Mouse (Mus musculus) forebrain, embryonic 11.5 days (tissue): ENCODE measurements around the gene Rnase4. TPM values are rescaled to one million over a fixed set of nuclear protein-coding genes. Genes with fewer than 3 reads are reported as not detected.

Source experiments
- ATAC-seq: fragments of 200-750 bp; cut with Nextera tagmentation; replicated peaks from 2 replicates; pipeline ENCODE4 v1.8.0; 2017; ENCODE audit warnings: moderate TSS enrichment; ENCODE audit not compliant: low FRiP score
- DNase-seq: peaks from one replicate; pipeline ENCODE4 v3.0.0-alpha.2; 2017; ENCODE audit warnings: low spot score
- H3K27ac ChIP-seq: fragments of 300-500 bp; sonication (generic); 2 replicates; pipeline ENCODE4 v1.5.1; 2014; ENCODE audit warnings: low read depth, low read length
- H3K27me3 ChIP-seq: fragments of 300-500 bp; sonication (generic); 2 replicates; pipeline ENCODE4 v1.6.1; 2014; ENCODE audit warnings: mild to moderate bottlenecking, low read length, mixed read lengths; ENCODE audit not compliant: control insufficient read depth, insufficient read depth
- H3K36me3 ChIP-seq: fragments of 300-500 bp; sonication (generic); 2 replicates; pipeline ENCODE4 v1.6.1; 2014; ENCODE audit warnings: mild to moderate bottlenecking, low read length, moderate library complexity, mixed read lengths; ENCODE audit not compliant: control insufficient read depth, insufficient read depth
- H3K4me1 ChIP-seq: fragments of 300-500 bp; sonication (generic); replicated peaks from 2 replicates; pipeline ENCODE4 v1.6.1; 2014; ENCODE audit warnings: low read length, mixed read lengths; ENCODE audit not compliant: control insufficient read depth, insufficient read depth
- H3K4me2 ChIP-seq: fragments of 300-500 bp; sonication (generic); 2 replicates; pipeline ENCODE4 v1.6.1; 2014; ENCODE audit warnings: low read depth, mild to moderate bottlenecking, low read length, moderate library complexity, mixed read lengths; ENCODE audit not compliant: severe bottlenecking
- H3K4me3 ChIP-seq: fragments of 300-500 bp; sonication (generic); 2 replicates; pipeline ENCODE4 v1.5.1; 2014; ENCODE audit warnings: low read depth, low read length
- H3K9ac ChIP-seq: fragments of 300-500 bp; sonication (generic); 2 replicates; pipeline ENCODE4 v1.6.1; 2014; ENCODE audit warnings: low read length
- H3K9me3 ChIP-seq: fragments of 300-500 bp; sonication (generic); 2 replicates; pipeline ENCODE4 v1.6.1; 2016; ENCODE audit warnings: low read length, mixed read lengths; ENCODE audit not compliant: control insufficient read depth
- WGBS: fragments of 180-500 bp; shearing (Covaris S2); extraction: QIAGEN DNeasy Blood & Tissue Kit; methylation state at CpG from one replicate; pipeline ENCODE4 v1.1.7; 2014; 5-methylcytosine and 5-hydroxymethylcytosine counted together
- polyA plus RNA-seq: library from polyadenylated mRNA; unstranded; fragments of >200 nt; fragmentation: Nextera tagmentation; extraction: Ambion mirVana; gene quantifications from 2 replicates; pipeline ENCODE4 v1.2.1, GENCODE M21; 2014

Gene Rnase4
- polyA plus RNA-seq: 10.8 and 11.4 TPM in 2 replicates

GRCm38 (mm10) chr14:51090921-51091900, at the start of gene Rnase4, which contains the start of gene Ang:
Rnase4 (plus strand) TSS chr14:51091077.
Ang (plus strand) TSS chr14:51091150.
- Histone ChIP-seq H3K9me3 (no peaks in the 10 kb centered on the region), H3K27ac (0 out of 2 replicates have a peak within 1 kb of the TSS, but pooled peaks have one; percentile 54), H3K4me2 (peak within 1 kb of the TSS; percentile 77), H3K9ac (peak within 1 kb of the TSS; percentile 57), H3K4me3 (peak within 1 kb of the TSS; percentile 47), H3K36me3 (no peaks in the 10 kb centered on the region), H3K4me1 (no peaks in the 10 kb centered on the region), H3K27me3 (no peaks in the 10 kb centered on the region; the same call in 1 of the 2 replicates)
- WGBS: 10% methylated on average over 33 of the region's 33 CpGs
- DNase-seq (peak; percentile 75), ATAC-seq (peak; percentile 19)

DNA sequence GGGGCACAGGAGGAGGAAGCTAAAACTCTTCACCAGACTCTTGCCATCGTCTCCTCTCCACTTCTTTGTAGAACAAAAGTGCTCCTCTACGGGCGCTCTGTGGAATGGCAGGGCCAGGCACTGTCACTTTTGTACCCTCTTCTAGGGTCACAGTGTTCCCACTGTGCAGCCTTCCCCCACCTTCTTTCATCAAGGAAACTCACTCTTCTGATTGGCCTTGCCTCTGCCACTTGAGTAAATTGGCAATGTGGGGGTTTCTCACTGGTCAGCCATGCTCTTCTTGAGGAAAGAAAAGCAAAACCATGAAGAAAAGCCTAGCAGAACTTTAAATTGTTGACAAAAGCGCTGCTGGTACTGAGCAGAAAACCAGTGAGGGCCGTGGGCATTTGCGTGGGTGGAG, 49.1 kb upstream of the Rnase4 start, which contains the start of gene Rnase9:
TSS of gene Rnase9 (minus strand) at position 101 of the 400 bp plus-strand sequence.
- H3K4me2 ChIP-seq: no peak within 1 kb of the TSS
- 67% methylated on average over 6 of the region's 6 CpGs for WGBS

DNA sequence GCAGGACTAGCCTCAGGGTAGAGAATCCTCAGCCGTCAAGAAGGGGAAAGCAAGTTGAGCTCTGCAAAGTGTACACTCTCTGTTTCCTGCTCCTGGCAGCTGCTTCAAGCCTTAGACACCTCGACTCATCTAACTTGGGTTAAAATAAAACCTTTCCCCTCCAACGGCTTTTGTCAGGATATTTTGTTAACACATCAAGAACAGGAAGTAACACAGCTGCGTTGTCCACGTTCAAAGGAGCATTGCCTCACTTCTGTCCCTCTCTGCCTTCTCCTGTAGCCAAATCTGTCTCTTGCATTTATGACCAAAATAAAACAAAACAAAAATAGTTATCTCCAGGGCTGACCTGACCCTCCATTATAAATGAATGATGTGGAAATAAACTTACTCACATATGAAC, 43.0 kb upstream of the Rnase4 start:
- H3K9ac ChIP-seq: no peak overlapping the region
- 78% methylated on average over 5 of the region's 5 CpGs for WGBS
- ATAC-seq: no peak
- no peaks in the 10 kb centered on the region for H3K9me3 ChIP-seq
- peaks cover 2% of the 10 kb centered on the region; the same call in 1 of the 2 replicates for H3K27me3 ChIP-seq
- no peak for DNase-seq
- no peaks in the 10 kb centered on the region for H3K36me3 ChIP-seq
- H3K4me2 ChIP-seq: no peak overlapping the region
- H3K27ac ChIP-seq: no peak overlapping the region
- H3K4me3 ChIP-seq: no peak overlapping the region
- no peaks in the 10 kb centered on the region for H3K4me1 ChIP-seq

More for the DNA sequence above, 49.1 kb upstream of the Rnase4 start, which contains the start of gene Rnase9:
- no peaks in the 10 kb centered on the region for H3K4me1 ChIP-seq
- ATAC-seq (no peak), DNase-seq (no peak)
- no peaks in the 10 kb centered on the region for H3K9me3 ChIP-seq
- H3K27me3 ChIP-seq: no peaks in the 10 kb centered on the region
- H3K36me3 ChIP-seq: no peaks in the 10 kb centered on the region
- H3K27ac ChIP-seq: no peak within 1 kb of the TSS
- no peak within 1 kb of the TSS for H3K9ac ChIP-seq
- no peak within 1 kb of the TSS for H3K4me3 ChIP-seq

DNA sequence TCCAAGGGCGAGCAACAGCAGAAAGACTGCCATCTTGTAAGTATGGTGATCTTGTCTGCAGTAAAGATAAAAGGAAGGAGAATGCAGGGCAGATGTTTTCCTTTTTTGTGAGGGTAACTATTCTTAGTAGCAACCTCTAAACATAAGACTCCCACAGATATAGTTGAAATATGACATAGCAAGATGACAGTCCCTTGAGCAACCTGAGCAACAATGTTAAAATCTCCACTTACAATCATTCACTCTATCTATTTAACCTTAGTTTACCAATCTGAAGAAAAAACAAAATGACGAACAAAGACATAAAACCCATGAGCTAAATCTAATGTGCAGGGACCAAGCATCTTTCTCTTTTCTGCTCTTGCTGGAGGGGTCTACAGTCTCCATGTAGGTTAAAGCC, 40.8 kb upstream of the Rnase4 start, which contains the start of gene Rnase11:
TSS of gene Rnase11 (minus strand) at position 101 of the 400 bp plus-strand sequence.
- Histone ChIP-seq H3K4me1 (peaks cover 6% of the 10 kb centered on the region; the same call in 1 of the 2 replicates), H3K36me3 (no peaks in the 10 kb centered on the region), H3K4me2 (no peak within 1 kb of the TSS), H3K27ac (no peak within 1 kb of the TSS), H3K27me3 (peaks cover 3% of the 10 kb centered on the region; the same call in 1 of the 2 replicates), H3K4me3 (no peak within 1 kb of the TSS), H3K9ac (no peak within 1 kb of the TSS), H3K9me3 (no peaks in the 10 kb centered on the region)
- no peak for ATAC-seq
- DNase-seq: no peak
- 90% methylated on average over 2 of the region's 2 CpGs for WGBS

GRCm38 (mm10) chr14:51051941-51052340, 38.9 kb upstream of the Rnase4 start:
- H3K27ac ChIP-seq: no peak overlapping the region
- no peak overlapping the region for H3K9ac ChIP-seq
- peaks cover 3% of the 10 kb centered on the region; the same call in 1 of the 2 replicates for H3K27me3 ChIP-seq
- H3K4me3 ChIP-seq: no peak overlapping the region
- peaks cover 6% of the 10 kb centered on the region; the same call in 1 of the 2 replicates for H3K4me1 ChIP-seq
- no peak overlapping the region for H3K4me2 ChIP-seq
- H3K9me3 ChIP-seq: no peaks in the 10 kb centered on the region
- ATAC-seq (no peak), DNase-seq (no peak)
- no peaks in the 10 kb centered on the region for H3K36me3 ChIP-seq
- 65% methylated on average over 5 of the region's 5 CpGs for WGBS

DNA sequence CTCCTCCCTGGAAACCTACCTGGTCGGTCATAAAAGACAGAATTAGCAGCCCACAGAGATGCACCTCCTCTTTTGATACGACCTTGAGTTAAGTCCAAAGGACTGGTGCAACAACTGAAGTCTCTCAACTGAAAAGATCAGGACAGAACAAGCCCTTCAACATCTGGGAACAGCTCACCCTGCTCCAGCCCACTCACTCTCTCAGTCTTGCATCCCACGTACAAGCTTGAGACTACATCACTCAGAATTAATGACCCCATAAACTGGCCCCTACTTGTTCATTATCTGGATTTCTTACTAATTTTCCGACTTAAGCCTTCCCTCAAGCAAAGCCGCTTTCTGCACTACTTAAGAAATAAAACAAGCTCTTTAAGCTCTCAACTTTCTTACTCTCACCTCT, 37.7 kb upstream of the Rnase4 start:
- 37% methylated on average over 5 of the region's 5 CpGs for WGBS
- Histone ChIP-seq H3K4me3 (no peak overlapping the region), H3K9ac (no peak overlapping the region), H3K36me3 (no peaks in the 10 kb centered on the region), H3K27ac (no peak overlapping the region), H3K27me3 (peaks cover 3% of the 10 kb centered on the region; the same call in 1 of the 2 replicates), H3K4me2 (no peak overlapping the region), H3K9me3 (no peaks in the 10 kb centered on the region), H3K4me1 (peaks cover 6% of the 10 kb centered on the region; the same call in 1 of the 2 replicates)
- ATAC-seq: no peak
- no peak for DNase-seq

DNA sequence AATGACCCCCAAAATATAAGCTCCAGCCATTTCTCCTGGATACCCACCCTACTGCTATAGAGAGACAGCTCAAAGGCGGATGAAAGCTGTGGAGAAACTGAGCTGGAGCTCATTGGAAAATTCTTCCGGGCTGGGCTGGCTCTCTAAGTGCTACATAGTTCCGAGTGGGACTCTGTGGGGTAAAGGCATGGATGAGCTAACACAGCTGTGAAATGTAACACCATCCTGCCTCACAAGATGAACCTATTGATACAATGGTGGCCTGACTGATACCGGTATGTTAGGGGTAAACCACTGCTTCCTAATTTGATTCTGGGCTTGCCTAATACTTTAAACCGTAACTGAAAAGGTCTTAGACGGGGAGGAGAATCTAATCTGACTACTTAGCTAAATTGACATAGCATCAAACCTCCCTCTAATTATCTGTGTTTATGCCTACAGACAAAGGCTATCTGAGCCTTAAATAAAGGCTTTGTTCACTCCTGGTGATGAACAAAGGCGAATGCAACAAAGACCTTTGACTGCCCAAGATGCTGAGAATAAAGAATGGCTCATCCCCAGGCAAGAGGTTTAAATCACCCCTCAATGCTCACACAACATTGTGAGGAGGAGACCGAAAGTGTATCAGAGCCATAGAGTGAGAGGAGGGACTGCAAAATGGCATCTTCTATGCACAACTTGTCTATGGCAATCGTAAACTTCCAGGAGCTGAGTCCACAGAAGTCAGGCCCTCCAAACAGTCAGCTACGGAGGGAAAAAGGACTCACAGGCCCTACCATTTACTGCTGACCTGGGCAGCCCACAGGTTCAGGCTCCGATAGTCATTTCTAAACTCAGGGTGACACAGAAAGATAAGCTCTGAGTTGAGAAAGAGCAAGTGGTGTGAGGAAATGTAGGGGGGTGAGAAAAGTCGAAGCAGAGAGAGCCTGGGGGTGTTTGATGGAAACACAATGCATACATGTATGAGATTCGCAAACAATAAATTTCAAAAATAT, 36.3 kb upstream of the Rnase4 start:
- no peak overlapping the region for H3K4me3 ChIP-seq
- no peaks in the 10 kb centered on the region for H3K36me3 ChIP-seq
- peaks cover 6% of the 10 kb centered on the region; the same call in 1 of the 2 replicates for H3K4me1 ChIP-seq
- no peak overlapping the region for H3K27ac ChIP-seq
- ATAC-seq (0 out of 2 replicates have a peak, but pooled peaks have one; percentile 60), DNase-seq (no peak)
- no peaks in the 10 kb centered on the region for H3K9me3 ChIP-seq
- 20% methylated on average over 13 of the region's 13 CpGs for WGBS
- peaks cover 3% of the 10 kb centered on the region; the same call in 1 of the 2 replicates for H3K27me3 ChIP-seq
- peak overlapping the region; percentile 13; the same call in 1 of the 2 replicates for H3K9ac ChIP-seq
- no peak overlapping the region for H3K4me2 ChIP-seq
